Mouse (Mus musculus): ENCODE results near the gene Alpk3. TPM values are rescaled to one million over a fixed set of nuclear protein-coding genes. Genes with fewer than 3 reads are reported as not detected.

Gene Alpk3
- polyA plus RNA-seq, 1 experiment from 2014 or later, result 0.25 TPM

DNA sequence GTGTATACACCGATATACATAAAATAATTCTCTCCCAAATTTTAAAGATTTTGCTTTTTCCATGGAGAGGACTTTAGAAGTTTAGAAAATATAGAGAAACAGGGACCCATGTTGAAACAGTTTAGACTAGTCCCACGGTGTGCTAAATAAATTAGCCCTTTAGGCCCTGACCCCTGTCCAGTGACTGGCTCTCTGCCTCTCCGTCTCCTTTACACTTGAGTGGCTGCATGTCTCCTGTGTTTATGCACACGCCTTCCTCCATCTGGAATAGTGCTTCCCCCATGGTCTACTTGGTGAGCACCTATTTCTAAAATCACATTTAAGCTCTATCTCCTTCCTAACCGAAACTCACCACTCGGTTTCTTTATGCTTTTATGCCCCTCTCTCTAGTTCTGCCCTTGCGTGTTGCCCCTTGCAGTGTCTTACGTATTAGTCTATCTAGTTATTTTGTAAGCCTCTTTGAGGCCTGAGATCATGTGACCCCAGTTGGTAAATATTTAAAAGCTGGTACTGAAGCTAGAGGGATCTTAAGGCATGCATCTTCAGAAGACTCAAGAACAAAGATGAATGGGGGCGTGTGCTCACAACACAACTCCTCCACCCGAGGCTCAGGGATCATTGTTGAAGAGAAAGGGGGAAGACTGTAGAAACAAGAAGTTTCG, 1.6 kb upstream of the Alpk3 start:
- no peaks in the 10 kb centered on the region for H3K36me3 ChIP-seq
- no peak overlapping the region for H3K9ac ChIP-seq
- ATAC-seq (ENCODE audit: low FRiP score, low read depth), result no peak
- no peak overlapping the region for H3K4me2 ChIP-seq (replicated peaks)
- H3K27me3 ChIP-seq (replicated peaks), result no peaks in the 10 kb centered on the region
- no peak overlapping the region for H3K4me3 ChIP-seq
- no peaks in the 10 kb centered on the region for H3K9me3 ChIP-seq
- no peaks in the 10 kb centered on the region for H3K4me1 ChIP-seq
- no peak overlapping the region for H3K27ac ChIP-seq
- WGBS, result 83% methylated on average over 11 of the region's 11 CpGs

DNA sequence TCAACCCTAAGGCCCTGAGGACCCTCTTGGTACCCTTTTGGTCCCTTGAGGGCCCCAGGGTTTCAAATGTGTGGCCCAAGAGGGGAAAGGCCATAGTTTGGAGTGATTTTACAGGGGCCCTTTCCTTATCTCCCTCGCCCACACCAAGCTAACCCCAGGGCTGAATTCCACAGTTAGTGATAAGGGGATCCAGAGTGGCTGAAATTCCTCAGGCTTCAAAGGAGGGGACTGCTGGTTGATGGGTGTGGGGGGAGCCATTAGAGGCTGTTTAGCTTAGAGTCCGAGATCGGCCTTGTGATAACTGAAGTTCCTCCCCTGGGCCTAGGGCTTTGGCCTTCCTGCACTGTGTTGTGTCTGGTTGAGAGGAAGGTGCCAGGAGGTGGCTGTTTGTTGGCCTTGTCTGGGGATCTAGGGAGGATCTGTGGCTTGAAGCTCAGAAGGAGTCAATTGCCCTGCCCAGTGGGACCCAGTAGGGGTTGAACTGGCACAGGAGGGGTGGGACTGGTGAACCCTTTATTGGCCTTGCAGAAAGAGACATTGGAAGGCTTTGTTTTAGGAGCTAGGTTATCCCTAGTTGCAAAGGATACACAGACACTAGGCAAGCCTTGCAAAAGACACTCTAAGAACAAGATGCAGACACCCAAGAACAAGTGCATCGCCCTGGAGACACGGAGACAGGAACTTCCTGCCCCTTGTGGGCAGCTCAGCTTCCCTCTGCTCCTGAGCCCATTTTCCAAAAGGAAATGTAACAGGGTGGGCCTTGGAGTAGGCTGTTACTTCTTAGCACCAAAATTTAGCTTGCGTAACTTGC, 706 bp downstream of the Alpk3 start:
- H3K4me1 ChIP-seq, result no peaks in the 10 kb centered on the region
- 75% methylated on average over 6 of the region's 6 CpGs for WGBS
- H3K27me3 ChIP-seq (replicated peaks), result no peaks in the 10 kb centered on the region
- no peak for ATAC-seq (ENCODE audit: low FRiP score, low read depth)
- no peaks in the 10 kb centered on the region for H3K9me3 ChIP-seq
- no peak overlapping the region for H3K4me3 ChIP-seq
- H3K27ac ChIP-seq, result no peak overlapping the region
- no peaks in the 10 kb centered on the region for H3K36me3 ChIP-seq
- H3K9ac ChIP-seq, result no peak overlapping the region
- peak overlapping the region; percentile 36; the same call in 1 of the 2 replicates for H3K4me2 ChIP-seq (replicated peaks)

DNA sequence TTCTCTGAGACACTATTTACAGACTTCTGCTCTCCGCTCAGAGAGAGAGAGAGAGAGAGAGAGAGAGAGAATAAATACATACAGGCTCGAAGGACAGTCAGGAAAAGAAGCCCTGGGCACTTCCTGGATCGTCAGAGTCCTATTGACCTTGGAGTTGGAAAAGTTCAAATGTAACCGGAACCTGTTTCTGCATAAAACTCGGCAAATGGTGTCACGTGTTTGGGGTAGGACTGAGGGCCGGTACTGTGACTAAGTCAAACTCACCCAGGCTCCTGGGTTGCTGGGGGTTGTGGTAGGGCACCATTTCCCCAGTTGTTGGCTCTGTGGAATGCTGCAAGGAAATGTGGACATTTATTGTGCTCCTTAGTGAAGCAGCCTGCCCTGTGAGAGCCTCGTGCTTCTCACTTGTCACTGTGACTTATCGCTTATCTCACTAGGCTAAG, 1.3 kb downstream of the Alpk3 start:
- H3K27me3 ChIP-seq (replicated peaks), result no peaks in the 10 kb centered on the region
- H3K4me3 ChIP-seq, result no peak overlapping the region
- H3K9ac ChIP-seq, result no peak overlapping the region
- H3K36me3 ChIP-seq, result no peaks in the 10 kb centered on the region
- WGBS, result 57% methylated on average over 9 of the region's 9 CpGs
- no peak for ATAC-seq (ENCODE audit: low FRiP score, low read depth)
- no peaks in the 10 kb centered on the region for H3K4me1 ChIP-seq
- H3K27ac ChIP-seq, result no peak overlapping the region
- no peak overlapping the region for H3K4me2 ChIP-seq (replicated peaks)
- no peaks in the 10 kb centered on the region for H3K9me3 ChIP-seq

DNA sequence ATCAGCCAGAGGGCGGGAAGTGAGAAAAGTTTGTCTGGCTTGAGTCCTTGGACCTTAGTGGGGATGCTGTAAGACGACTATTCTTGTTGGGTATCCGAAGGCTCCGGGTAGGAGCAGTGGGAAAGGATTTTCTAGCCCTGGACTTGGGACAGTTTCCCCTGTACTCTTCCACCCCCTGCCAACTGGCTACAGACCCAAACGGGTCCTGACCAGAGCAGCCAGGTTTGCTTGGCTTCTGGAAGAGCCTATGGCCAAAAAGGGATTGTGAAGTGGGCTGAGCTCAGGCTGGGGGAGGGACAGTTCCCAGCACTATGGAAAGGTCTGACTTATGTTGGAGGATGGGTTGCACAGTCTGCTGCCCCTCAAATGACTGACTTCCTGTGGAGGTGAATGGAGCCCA, 2.0 kb downstream of the Alpk3 start:
- Histone ChIP-seq H3K9ac (no peak overlapping the region), H3K36me3 (no peaks in the 10 kb centered on the region), H3K27ac (no peak overlapping the region), H3K4me1 (no peaks in the 10 kb centered on the region), H3K4me2 (replicated peaks) (no peak overlapping the region), H3K9me3 (no peaks in the 10 kb centered on the region), H3K27me3 (replicated peaks) (no peaks in the 10 kb centered on the region), H3K4me3 (no peak overlapping the region)
- no peak for ATAC-seq (ENCODE audit: low FRiP score, low read depth)
- 82% methylated on average over 5 of the region's 5 CpGs for WGBS

DNA sequence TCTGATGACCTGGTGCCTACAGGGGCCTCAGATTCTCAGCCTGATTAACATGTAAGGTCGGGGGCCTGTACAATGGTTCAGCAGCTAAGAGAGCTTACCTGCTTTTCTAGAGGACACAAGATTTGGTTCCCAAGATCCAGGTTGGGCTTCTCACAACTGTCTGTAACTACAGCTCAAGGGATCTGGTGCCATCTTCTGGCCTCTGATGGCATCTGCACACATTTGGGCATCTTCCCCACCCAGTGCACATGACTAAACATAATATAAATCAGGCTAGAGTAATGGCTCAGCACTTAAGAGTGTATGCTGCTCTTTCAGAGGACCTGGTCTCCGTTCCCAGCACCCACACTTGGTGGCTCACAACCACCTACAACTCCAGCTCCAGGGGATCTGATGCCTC, 3.5 kb downstream of the Alpk3 start:
- Histone ChIP-seq H3K36me3 (no peaks in the 10 kb centered on the region), H3K27ac (no peak overlapping the region), H3K9ac (no peak overlapping the region), H3K4me2 (replicated peaks) (no peak overlapping the region), H3K4me3 (no peak overlapping the region), H3K27me3 (replicated peaks) (no peaks in the 10 kb centered on the region), H3K4me1 (no peaks in the 10 kb centered on the region), H3K9me3 (no peaks in the 10 kb centered on the region)
- ATAC-seq (ENCODE audit: low FRiP score, low read depth), result no peak
- WGBS, result 84% methylated on average over 2 of the region's 2 CpGs

DNA sequence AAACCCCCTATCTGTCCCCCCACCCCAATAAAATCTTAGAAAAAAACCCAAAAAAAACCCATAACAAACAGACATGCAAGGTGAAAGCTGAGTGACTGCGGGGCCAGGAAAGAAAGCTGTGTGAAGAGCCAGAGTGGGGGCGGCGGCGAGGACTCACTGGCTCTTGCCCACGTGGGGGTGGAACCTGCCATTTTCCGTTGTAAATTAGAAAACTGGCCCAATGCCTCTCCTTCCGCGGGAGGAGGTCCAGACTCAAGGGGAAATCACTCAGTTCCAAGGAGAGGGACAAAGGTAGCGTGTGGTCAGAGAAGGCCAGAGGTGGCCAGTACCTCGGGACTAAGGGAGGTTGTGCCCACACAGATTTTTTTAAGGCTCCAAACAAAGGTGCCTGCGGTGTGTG, 4.5 kb downstream of the Alpk3 start:
- Histone ChIP-seq H3K9ac (no peak overlapping the region), H3K4me2 (replicated peaks) (no peak overlapping the region), H3K36me3 (no peaks in the 10 kb centered on the region), H3K27me3 (replicated peaks) (no peaks in the 10 kb centered on the region), H3K4me3 (no peak overlapping the region), H3K27ac (no peak overlapping the region), H3K4me1 (peaks cover 6% of the 10 kb centered on the region; the same call in 1 of the 2 replicates), H3K9me3 (no peaks in the 10 kb centered on the region)
- ATAC-seq (ENCODE audit: low FRiP score, low read depth), result no peak
- WGBS, result 86% methylated on average over 11 of the region's 11 CpGs

DNA sequence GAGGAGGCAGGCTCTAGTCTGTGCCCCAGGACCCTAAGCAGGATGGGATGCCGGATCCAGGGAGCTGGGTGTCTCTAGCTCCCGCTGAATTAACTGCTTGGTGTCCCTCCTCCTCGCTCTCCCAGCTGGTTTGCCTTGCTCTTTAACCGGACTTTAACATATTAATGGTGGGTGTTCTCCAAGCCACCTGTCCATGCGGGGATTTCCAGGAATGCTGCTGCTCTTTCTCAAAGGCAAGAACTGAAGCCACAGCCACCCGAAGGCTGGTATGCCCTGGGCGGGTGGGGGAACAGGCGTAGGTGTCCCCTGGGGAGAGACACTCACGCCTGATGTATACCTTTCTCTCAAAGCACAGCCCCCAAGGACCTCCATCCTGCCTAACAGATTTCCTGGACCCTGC, 5.9 kb downstream of the Alpk3 start:
- Histone ChIP-seq H3K4me1 (peaks cover 10% of the 10 kb centered on the region; the same call in 1 of the 2 replicates), H3K9me3 (no peaks in the 10 kb centered on the region), H3K36me3 (no peaks in the 10 kb centered on the region), H3K27me3 (replicated peaks) (no peaks in the 10 kb centered on the region), H3K4me3 (no peak overlapping the region), H3K4me2 (replicated peaks) (no peak overlapping the region), H3K27ac (no peak overlapping the region), H3K9ac (no peak overlapping the region)
- no peak for ATAC-seq (ENCODE audit: low FRiP score, low read depth)
- WGBS, result 59% methylated on average over 9 of the region's 9 CpGs

DNA sequence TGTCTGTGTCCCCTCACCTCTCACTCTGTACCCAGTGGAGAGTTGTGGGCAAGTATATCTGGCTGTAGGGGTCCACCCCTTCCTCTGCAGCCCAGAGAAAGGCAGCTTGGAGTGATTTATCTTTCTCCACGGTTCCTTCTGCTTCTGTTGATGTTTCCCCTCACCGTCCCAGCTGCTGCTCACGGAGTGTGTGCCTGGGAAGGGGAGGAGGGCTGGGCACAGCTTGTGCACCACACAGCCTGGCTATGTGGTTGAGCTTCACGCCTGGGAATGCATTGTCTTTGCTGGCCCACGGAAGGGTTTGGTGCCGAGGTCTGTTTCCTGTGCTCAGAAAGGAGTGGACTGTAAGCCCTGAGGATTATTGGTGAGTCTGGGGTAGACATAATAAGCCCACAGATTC, 9.3 kb downstream of the Alpk3 start:
- no peak overlapping the region for H3K4me3 ChIP-seq
- no peak for ATAC-seq (ENCODE audit: low FRiP score, low read depth)
- H3K9me3 ChIP-seq, result no peaks in the 10 kb centered on the region
- H3K27ac ChIP-seq, result no peak overlapping the region
- H3K36me3 ChIP-seq, result no peaks in the 10 kb centered on the region
- 28% methylated on average over 6 of the region's 6 CpGs for WGBS
- H3K9ac ChIP-seq, result no peak overlapping the region
- peaks cover 10% of the 10 kb centered on the region; the same call in 1 of the 2 replicates for H3K4me1 ChIP-seq
- no peaks in the 10 kb centered on the region for H3K27me3 ChIP-seq (replicated peaks)
- no peak overlapping the region for H3K4me2 ChIP-seq (replicated peaks)

DNA sequence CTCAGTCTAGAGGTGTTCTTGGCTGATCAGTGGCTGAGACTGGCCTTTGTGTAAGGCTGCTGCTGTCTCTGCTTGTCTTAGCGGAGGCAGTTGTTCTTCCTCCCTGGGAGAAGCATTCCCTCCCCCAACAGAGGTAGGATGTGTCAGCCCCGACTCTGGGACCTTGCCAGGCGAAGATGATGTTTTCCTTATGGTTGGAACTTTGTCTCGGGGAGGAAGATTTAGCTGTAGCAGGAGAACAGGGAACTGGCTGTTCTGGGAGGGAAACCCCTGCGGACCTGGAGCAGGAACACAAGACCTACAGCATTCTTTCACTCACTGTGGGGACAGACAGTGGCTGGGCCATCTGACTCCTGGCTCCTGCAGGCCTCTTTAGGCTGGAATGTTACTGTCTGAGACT, 15.1 kb downstream of the Alpk3 start:
- H3K27me3 ChIP-seq (replicated peaks), result no peaks in the 10 kb centered on the region
- ATAC-seq (ENCODE audit: low FRiP score, low read depth), result no peak
- H3K27ac ChIP-seq, result no peak overlapping the region
- no peak overlapping the region for H3K4me2 ChIP-seq (replicated peaks)
- H3K4me3 ChIP-seq, result no peak overlapping the region
- H3K9me3 ChIP-seq, result no peaks in the 10 kb centered on the region
- WGBS, result 69% methylated on average over 5 of the region's 5 CpGs
- H3K4me1 ChIP-seq, result no peaks in the 10 kb centered on the region
- no peak overlapping the region for H3K9ac ChIP-seq
- no peaks in the 10 kb centered on the region for H3K36me3 ChIP-seq

DNA sequence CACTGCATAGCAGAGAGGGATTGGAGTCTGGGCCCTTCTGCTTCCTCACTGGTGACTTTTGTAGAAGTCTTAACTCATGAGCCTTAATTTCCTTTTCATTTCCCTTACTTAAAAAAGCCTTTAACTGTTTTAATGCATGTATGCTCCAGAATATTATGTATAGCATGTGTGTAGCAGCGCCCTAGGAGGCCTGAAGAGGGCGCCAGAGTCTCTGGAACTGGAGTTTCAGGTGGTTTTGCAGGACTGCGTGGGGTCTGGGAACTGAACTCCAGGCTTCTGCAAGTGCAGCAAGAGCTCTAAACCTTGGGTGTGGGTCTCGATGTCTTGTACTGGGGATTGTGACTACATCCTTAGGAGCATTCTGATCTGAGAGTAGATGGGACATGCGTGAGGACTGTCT, 15.9 kb downstream of the Alpk3 start:
- Histone ChIP-seq H3K36me3 (no peaks in the 10 kb centered on the region), H3K9ac (no peak overlapping the region), H3K27me3 (replicated peaks) (no peaks in the 10 kb centered on the region), H3K4me3 (no peak overlapping the region), H3K4me1 (no peaks in the 10 kb centered on the region), H3K4me2 (replicated peaks) (no peak overlapping the region), H3K27ac (no peak overlapping the region), H3K9me3 (no peaks in the 10 kb centered on the region)
- ATAC-seq (ENCODE audit: low FRiP score, low read depth), result no peak
- WGBS, result 86% methylated on average over 5 of the region's 5 CpGs

DNA sequence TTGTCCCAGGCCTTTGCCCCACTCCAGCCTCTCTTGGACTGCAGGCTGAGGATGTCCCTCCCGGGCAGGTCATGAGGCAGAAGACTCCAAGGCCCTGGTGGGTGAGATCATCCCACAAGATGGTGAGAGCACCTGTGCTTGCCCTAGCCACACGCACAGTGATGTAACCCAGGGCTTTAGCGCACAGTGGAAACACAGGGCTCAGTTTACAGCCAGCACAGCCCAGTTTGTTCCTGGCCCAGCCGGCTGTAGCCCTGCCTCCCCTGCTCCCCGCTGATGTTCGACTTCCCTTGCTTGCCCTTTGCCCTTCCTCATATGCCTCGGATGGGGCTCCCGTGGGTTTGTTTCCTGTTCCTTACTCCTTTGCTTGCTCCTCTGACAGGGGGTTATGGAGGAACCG, 17.1 kb downstream of the Alpk3 start:
- H3K9ac ChIP-seq, result no peak overlapping the region
- H3K27ac ChIP-seq, result no peak overlapping the region
- no peaks in the 10 kb centered on the region for H3K4me1 ChIP-seq
- no peak overlapping the region for H3K4me2 ChIP-seq (replicated peaks)
- H3K9me3 ChIP-seq, result no peaks in the 10 kb centered on the region
- ATAC-seq (ENCODE audit: low FRiP score, low read depth), result no peak
- H3K27me3 ChIP-seq (replicated peaks), result 0 out of 2 replicates have a peak, but pooled peaks cover 2% of the 10 kb centered on the region
- no peaks in the 10 kb centered on the region for H3K36me3 ChIP-seq
- WGBS, result 68% methylated on average over 9 of the region's 9 CpGs
- H3K4me3 ChIP-seq, result no peak overlapping the region

DNA sequence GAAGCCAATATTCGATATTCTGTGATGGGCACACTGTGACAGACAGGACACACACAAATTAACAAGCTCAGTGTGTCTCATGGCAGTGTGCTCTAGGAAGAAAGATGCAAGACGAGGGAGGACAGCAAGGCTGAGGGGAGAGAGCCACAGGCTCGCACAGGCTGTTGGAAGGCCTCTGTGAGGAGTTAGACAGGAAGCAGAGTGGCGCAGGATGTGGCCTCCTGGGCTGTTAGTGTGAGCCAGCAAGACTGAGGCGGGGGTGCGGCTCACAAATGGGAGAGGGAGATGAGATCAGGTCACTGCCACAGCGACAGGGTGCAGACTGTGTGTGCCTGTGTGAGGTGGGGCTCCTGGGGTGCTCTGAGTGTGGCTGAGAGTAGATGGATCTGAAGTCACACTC, 17.9 kb downstream of the Alpk3 start:
- 78% methylated on average over 7 of the region's 7 CpGs for WGBS
- Histone ChIP-seq H3K9me3 (no peaks in the 10 kb centered on the region), H3K27me3 (replicated peaks) (0 out of 2 replicates have a peak, but pooled peaks cover 2% of the 10 kb centered on the region), H3K4me2 (replicated peaks) (no peak overlapping the region), H3K4me3 (no peak overlapping the region), H3K4me1 (no peaks in the 10 kb centered on the region), H3K27ac (no peak overlapping the region), H3K9ac (no peak overlapping the region), H3K36me3 (no peaks in the 10 kb centered on the region)
- no peak for ATAC-seq (ENCODE audit: low FRiP score, low read depth)

Measured in neural tube, embryonic 12.5 days (tissue).